Mouse (Mus musculus) layer of hippocampus, adult 11-12 months (tissue): ENCODE measurements at regions not wholly inside any gene's neighbourhood (a gene's known extent, or its start where the extent isn't known, plus 50 kb on each side); places are given as distances from the start of the nearest gene placed in this dataset.

Experiments
- DNase-seq: peaks from one replicate; pipeline ENCODE4 v3.0.0; 2022; ENCODE audit warnings: low spot score

GRCm38 (mm10) chr1:152165490-152165905 is 75.6 kb upstream of the 1700025G04Rik start:
- peak; percentile 30 for DNase-seq

- DNase-seq: peak; percentile 28
Observed at GRCm38 (mm10) chr1:152164843-152165489, 75.0 kb upstream of the 1700025G04Rik start.

- no peak for DNase-seq
Observed at GRCm38 (mm10) chr1:152164212-152164611, 74.3 kb upstream of the 1700025G04Rik start.

- no peak for DNase-seq
Observed at GRCm38 (mm10) chr1:152152474-152152873, 62.5 kb upstream of the 1700025G04Rik start.

- no peak for DNase-seq
Observed at GRCm38 (mm10) chr1:152148731-152149130, 58.8 kb upstream of the 1700025G04Rik start.

- DNase-seq: no peak
Observed at GRCm38 (mm10) chr1:152140175-152140574, 50.2 kb upstream of the 1700025G04Rik start.
